Mouse (Mus musculus) myocyte (in vitro differentiated cells): ENCODE data around the gene Aox2. TPM values are rescaled to one million over a fixed set of nuclear protein-coding genes. Genes with fewer than 3 reads are reported as not detected.

Experiments
- H3K27me3 ChIP-seq: one replicate; pipeline ENCODE4 v1.6.1; 2011; ENCODE audit not compliant: control insufficient read depth, insufficient read depth, insufficient read length
- H3K36me3 ChIP-seq: one replicate; pipeline ENCODE4 v1.6.1; 2011; ENCODE audit not compliant: control insufficient read depth, insufficient read depth
- H3K4me2 ChIP-seq: one replicate; pipeline ENCODE4 v1.6.1; 2011; ENCODE audit warnings: low read depth, control low read depth
- H3K4me3 ChIP-seq: one replicate; pipeline ENCODE4 v1.5.1; 2011; ENCODE audit warnings: mild to moderate bottlenecking, control low read depth, moderate library complexity
- H3K79me2 ChIP-seq: one replicate; pipeline ENCODE4 v1.6.1; 2011; ENCODE audit not compliant: control insufficient read depth, insufficient read depth
- H3ac ChIP-seq: one replicate; pipeline ENCODE4 v1.6.1; 2011; ENCODE audit not compliant: control insufficient read depth, insufficient read length
- CEBPB ChIP-seq: IDR thresholded peaks from 2 replicates; pipeline ENCODE4 v1.6.1; 2011; ENCODE audit warnings: mild to moderate bottlenecking, moderate library complexity; ENCODE audit not compliant: poor library complexity, insufficient read depth, severe bottlenecking
- E2F4 ChIP-seq: IDR thresholded peaks from one replicate; pipeline ENCODE4 v1.6.1; 2011; ENCODE audit warnings: mild to moderate bottlenecking, control low read depth, moderate library complexity; ENCODE audit not compliant: insufficient read depth
- MAX ChIP-seq: IDR thresholded peaks from one replicate; pipeline ENCODE4 v1.6.1; 2011; ENCODE audit warnings: low read depth, mild to moderate bottlenecking, control low read depth
- MYOD1 ChIP-seq, 3 experiments: IDR thresholded peaks; one replicate each; pipeline ENCODE4 v1.6.1; 2011; ENCODE audit warnings: control low read depth in 2 of 3, low read depth in 2 of 3, mild to moderate bottlenecking in 2 of 3, moderate library complexity in 1 of 3; ENCODE audit not compliant: insufficient read length in 2 of 3, control insufficient read depth in 1 of 3
- MYOG ChIP-seq, 3 experiments: IDR thresholded peaks; one replicate each; pipeline ENCODE4 v1.6.1; 2011; ENCODE audit warnings: control low read depth in 2 of 3, low read depth in 2 of 3, mild to moderate bottlenecking in 2 of 3; ENCODE audit not compliant: insufficient read length in 2 of 3, control insufficient read depth in 1 of 3, insufficient read depth in 1 of 3
- POLR2A ChIP-seq: IDR thresholded peaks from one replicate; pipeline ENCODE4 v1.6.1; 2011; ENCODE audit warnings: low read depth, mild to moderate bottlenecking, control low read depth, moderate library complexity; ENCODE audit not compliant: insufficient read length
- POLR2AphosphoS2 ChIP-seq: IDR thresholded peaks from one replicate; pipeline ENCODE4 v1.6.1; 2011; ENCODE audit warnings: low read depth, control low read depth; ENCODE audit not compliant: insufficient read length
- REST ChIP-seq: IDR thresholded peaks from one replicate; pipeline ENCODE4 v1.6.1; 2011; ENCODE audit warnings: mild to moderate bottlenecking, control low read depth, moderate library complexity; ENCODE audit not compliant: insufficient read depth, insufficient read length
- SRF ChIP-seq: IDR thresholded peaks from one replicate; pipeline ENCODE4 v1.6.1; 2011; ENCODE audit warnings: low read depth; ENCODE audit not compliant: control insufficient read depth, insufficient read length
- TCF12 ChIP-seq: IDR thresholded peaks from one replicate; pipeline ENCODE4 v1.6.1; 2011; ENCODE audit warnings: mild to moderate bottlenecking, control low read depth; ENCODE audit not compliant: poor library complexity, insufficient read depth, severe bottlenecking
- TCF3 ChIP-seq: IDR thresholded peaks from one replicate; pipeline ENCODE4 v1.6.1; 2011; ENCODE audit warnings: low read depth, control low read depth; ENCODE audit not compliant: insufficient read length
- USF1 ChIP-seq: IDR thresholded peaks from one replicate; pipeline ENCODE4 v1.6.1; 2011; ENCODE audit warnings: low read depth, mild to moderate bottlenecking, control low read depth, moderate library complexity
- polyA plus RNA-seq: library from polyadenylated mRNA; unstranded; fragments of >200 nt; fragmentation: generic; extraction: Trizol; gene quantifications from one replicate; pipeline ENCODE4 v1.2.1, GENCODE M21; 2012; ENCODE audit warnings: missing spikeins

The Aox2 gene
- polyA plus RNA-seq, 1 experiment, result not detected

DNA sequence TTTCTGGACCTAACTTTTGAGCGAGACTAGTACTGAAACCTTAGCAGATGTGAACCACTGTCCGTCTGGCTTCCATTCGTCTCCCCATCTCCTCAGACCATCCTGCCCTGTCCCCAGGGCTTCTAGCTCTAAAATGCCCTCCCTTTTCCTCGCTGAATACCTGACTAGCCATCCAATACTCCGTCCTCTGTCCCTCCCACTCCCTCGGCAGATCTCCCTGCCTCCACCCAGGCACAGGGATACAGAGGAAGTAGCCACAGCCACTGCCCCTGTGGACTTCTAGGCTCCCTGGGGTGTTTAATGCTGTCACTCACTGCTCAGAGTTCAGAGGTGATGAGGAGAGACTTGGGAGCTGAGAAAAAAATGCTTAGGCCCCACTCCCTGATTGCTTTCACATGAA lies 23.9 kb downstream of the Aox2 start:
- no peaks in the 10 kb centered on the region for H3K79me2 ChIP-seq
- no peak for TF ChIP-seq POLR2A
- no peak for TF ChIP-seq REST
- no peak for TF ChIP-seq USF1
- TF ChIP-seq E2F4, result no peak
- TF ChIP-seq MYOG (IDR thresholded peaks at IDR 0.05; ENCODE audit: control insufficient read depth in 1 of 3, insufficient read depth in 1 of 3, insufficient read length in 2 of 3, low read depth in 2 of 3), result no peak
- no peak for TF ChIP-seq CEBPB
- TF ChIP-seq POLR2AphosphoS2, result no peak
- TF ChIP-seq MYOD1 (IDR thresholded peaks at IDR 0.05; ENCODE audit: control insufficient read depth in 1 of 3, insufficient read length in 2 of 3, low read depth in 2 of 3), result no peak
- H3K27me3 ChIP-seq, result no peaks in the 10 kb centered on the region
- no peak overlapping the region for H3K4me3 ChIP-seq
- H3ac ChIP-seq, result no peak overlapping the region
- no peak overlapping the region for H3K4me2 ChIP-seq
- no peaks in the 10 kb centered on the region for H3K36me3 ChIP-seq

DNA sequence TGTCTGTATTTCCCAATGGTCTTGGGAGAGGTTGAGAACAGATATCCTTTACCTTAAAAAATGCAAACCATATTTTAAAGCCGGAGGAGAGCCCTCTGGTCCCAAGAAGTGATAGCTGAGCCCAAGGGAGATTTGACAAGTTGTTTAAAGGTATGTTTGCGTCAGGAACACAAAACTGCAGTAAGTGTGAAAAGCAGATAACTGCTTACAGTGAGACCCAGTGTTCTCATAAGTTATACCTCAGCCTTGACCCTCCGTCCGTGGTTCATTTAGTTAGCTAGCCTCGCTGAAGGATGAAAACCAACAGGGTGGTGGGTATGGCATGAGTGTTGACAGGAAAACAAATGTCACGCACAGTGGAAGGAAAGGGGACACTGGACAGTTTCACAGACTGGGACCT lies 24.9 kb downstream of the Aox2 start:
- peak overlapping the region; percentile 84 for H3K4me2 ChIP-seq
- TF ChIP-seq MYOD1 (IDR thresholded peaks at IDR 0.05; ENCODE audit: control insufficient read depth in 1 of 3, insufficient read length in 2 of 3, low read depth in 2 of 3) (no peak), POLR2A (no peak), MAX (no peak), CEBPB (no peak), E2F4 (no peak), USF1 (no peak), TCF12 (no peak), SRF (no peak), REST (no peak), POLR2AphosphoS2 (no peak), TCF3 (no peak), MYOG (IDR thresholded peaks at IDR 0.05; ENCODE audit: control insufficient read depth in 1 of 3, insufficient read depth in 1 of 3, insufficient read length in 2 of 3, low read depth in 2 of 3) (no peak)

DNA sequence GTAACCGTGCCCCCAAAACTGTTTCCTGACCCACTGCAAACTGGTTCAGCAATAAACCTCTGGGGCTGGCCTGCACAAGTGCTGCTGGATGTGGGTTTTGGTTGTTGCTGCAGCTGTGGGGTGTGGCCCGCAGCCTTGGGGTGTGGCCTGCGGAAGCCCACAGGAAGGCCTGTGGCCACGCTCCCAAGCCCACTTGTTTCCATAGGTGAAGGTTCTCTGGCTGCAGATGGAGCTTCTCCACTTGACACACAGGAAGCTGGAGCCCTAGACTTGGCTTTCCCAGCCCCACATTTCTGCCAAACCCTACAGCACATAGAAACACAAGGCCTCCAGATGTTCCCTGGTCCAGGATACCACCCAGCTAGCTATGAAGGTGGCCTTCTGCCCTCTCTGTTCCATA lies 25.6 kb downstream of the Aox2 start:
- Histone ChIP-seq H3K4me3 (no peak overlapping the region), H3ac (no peak overlapping the region), H3K27me3 (no peaks in the 10 kb centered on the region), H3K36me3 (no peaks in the 10 kb centered on the region), H3K4me2 (peak overlapping the region; percentile 84), H3K79me2 (no peaks in the 10 kb centered on the region)
- TF ChIP-seq MYOD1 (IDR thresholded peaks at IDR 0.05; ENCODE audit: control insufficient read depth in 1 of 3, insufficient read length in 2 of 3, low read depth in 2 of 3) (peak in 2 of 3 experiments; percentile 69 to 93), SRF (no peak), TCF3 (peak; percentile 67), POLR2A (no peak), TCF12 (peak; percentile 81), MYOG (IDR thresholded peaks at IDR 0.05; ENCODE audit: control insufficient read depth in 1 of 3, insufficient read depth in 1 of 3, insufficient read length in 2 of 3, low read depth in 2 of 3) (peak in 2 of 3 experiments; percentile 84 to 97), POLR2AphosphoS2 (no peak)

More for the DNA sequence above, 24.9 kb downstream of the Aox2 start:
- H3K27me3 ChIP-seq, result no peaks in the 10 kb centered on the region
- H3ac ChIP-seq, result no peak overlapping the region
- no peaks in the 10 kb centered on the region for H3K79me2 ChIP-seq
- no peaks in the 10 kb centered on the region for H3K36me3 ChIP-seq
- no peak overlapping the region for H3K4me3 ChIP-seq

DNA sequence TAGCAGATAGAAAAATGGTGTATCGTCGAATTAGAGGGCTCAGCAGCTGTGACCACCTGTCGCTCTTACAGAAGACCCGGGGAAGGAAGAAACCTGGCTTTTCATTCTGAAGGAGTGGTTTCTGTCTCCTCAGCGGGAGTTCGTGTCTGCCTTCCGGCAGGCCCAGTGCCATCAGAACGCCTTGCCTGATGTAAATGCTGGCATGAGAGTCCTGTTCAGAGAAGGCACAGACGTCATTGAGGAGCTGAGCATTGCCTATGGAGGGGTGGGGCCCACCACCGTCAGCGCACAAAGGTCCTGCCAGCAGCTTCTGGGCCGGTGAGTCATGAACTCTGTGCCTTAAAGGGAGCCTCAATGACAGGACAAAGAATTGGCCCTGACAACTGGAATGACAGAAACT lies 26.2 kb downstream of the Aox2 start:
- peak overlapping the region; percentile 84 for H3K4me2 ChIP-seq
- no peaks in the 10 kb centered on the region for H3K36me3 ChIP-seq
- H3ac ChIP-seq, result no peak overlapping the region
- TF ChIP-seq CEBPB, result no peak
- TF ChIP-seq MYOD1 (IDR thresholded peaks at IDR 0.05; ENCODE audit: control insufficient read depth in 1 of 3, insufficient read length in 2 of 3, low read depth in 2 of 3), result peak in 1 of 3 experiments; percentile 35
- TF ChIP-seq MYOG (IDR thresholded peaks at IDR 0.05; ENCODE audit: control insufficient read depth in 1 of 3, insufficient read depth in 1 of 3, insufficient read length in 2 of 3, low read depth in 2 of 3), result peak in 1 of 3 experiments; percentile 20
- H3K4me3 ChIP-seq, result no peak overlapping the region
- H3K27me3 ChIP-seq, result no peaks in the 10 kb centered on the region
- no peaks in the 10 kb centered on the region for H3K79me2 ChIP-seq

DNA sequence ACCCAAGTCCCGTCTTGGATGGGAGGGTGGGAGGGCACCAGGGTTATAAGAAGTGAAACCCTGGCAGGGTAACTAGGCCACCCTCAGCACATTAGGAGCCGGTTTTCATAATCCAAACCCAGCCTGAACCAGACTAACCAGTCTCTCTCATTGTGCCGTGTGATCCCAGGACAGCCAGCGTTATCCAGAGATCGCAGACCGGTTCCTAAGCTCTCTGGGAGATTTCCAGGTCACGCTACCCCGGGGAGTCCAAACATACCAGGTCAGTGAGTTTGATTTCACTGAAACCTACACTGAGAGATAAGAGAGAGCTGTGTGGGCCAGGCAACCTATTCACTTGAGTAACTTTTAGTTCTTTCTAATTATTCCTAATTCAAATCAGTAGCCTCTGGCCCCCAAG lies 29.1 kb downstream of the Aox2 start:
- Histone ChIP-seq H3K4me3 (no peak overlapping the region), H3K4me2 (no peak overlapping the region), H3K36me3 (no peaks in the 10 kb centered on the region), H3K27me3 (no peaks in the 10 kb centered on the region), H3K79me2 (no peaks in the 10 kb centered on the region), H3ac (no peak overlapping the region)
- TF ChIP-seq TCF3 (no peak), POLR2A (no peak), TCF12 (no peak), USF1 (no peak), REST (no peak)
